Mouse (Mus musculus): ENCODE results near the gene Actr6. TPM values are rescaled to one million over a fixed set of nuclear protein-coding genes. Genes with fewer than 3 reads are reported as not detected.

The Actr6 gene
- polyA plus RNA-seq, 1 experiment from 2014 or later, result 28.2 TPM

DNA sequence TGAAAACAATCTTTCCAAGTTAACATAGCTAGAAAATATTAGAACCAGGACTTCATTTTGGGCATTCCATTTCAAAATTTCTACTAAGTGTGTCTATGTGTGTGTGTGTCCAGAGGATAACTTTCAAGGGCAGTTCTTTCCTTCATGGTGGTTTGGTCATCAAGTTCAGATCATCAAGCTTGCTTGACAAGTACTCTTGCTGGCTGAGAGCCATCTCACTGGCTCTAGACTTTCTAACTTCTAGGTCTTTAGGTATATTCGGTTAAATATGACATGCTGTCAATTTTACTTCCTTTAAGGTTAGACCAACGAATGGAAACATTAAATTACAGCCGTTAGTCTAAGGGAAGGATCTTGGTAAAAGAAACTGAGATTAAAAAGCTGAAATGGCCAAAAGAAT, 12.2 kb upstream of the Actr6 start:
- peak overlapping the region; percentile 69 for H3K4me3 ChIP-seq (ENCODE audit: low read depth, low read length)
- 24% methylated on average over 3 of the region's 3 CpGs for WGBS
- H3K27me3 ChIP-seq (replicated peaks; ENCODE audit: control insufficient read depth, insufficient read depth, low read length), result no peaks in the 10 kb centered on the region
- peaks cover 4% of the 10 kb centered on the region; the same call in 1 of the 2 replicates for H3K4me1 ChIP-seq (ENCODE audit: control insufficient read depth, insufficient read depth, low read length)
- H3K9me3 ChIP-seq (ENCODE audit: control insufficient read depth, low read length), result no peaks in the 10 kb centered on the region
- no peak for DNase-seq (ENCODE audit: low spot score)
- H3K4me2 ChIP-seq (ENCODE audit: low read depth, low read length), result peak overlapping the region; percentile 72
- no peak for ATAC-seq (ENCODE audit: low read depth)
- no peak overlapping the region for H3K9ac ChIP-seq (ENCODE audit: low read depth, low read length)
- no peak overlapping the region for H3K27ac ChIP-seq (replicated peaks; ENCODE audit: low read depth, low read length)
- H3K36me3 ChIP-seq (ENCODE audit: control insufficient read depth, insufficient read depth, low read length), result no peaks in the 10 kb centered on the region

DNA sequence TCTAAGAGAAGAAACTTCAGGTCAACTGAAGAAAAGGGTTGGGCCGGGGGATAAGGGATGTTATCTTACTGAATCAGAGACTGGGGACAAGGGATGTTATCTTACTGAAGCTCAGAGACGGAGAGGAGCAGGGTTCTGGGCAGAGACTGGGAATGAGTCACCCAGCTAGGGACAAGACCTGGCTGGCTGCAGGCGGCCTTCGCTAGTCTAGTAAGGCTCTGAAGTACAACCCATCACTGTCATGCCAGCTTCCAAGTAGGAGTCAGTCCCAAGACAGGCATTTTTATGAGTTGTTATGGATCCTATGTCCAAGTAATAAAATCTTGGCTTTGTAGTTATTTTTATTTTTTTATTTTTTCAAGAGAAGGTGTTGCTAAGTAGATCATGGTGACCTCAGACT, 11.2 kb upstream of the Actr6 start:
- Histone ChIP-seq H3K4me2 (ENCODE audit: low read depth, low read length) (no peak overlapping the region), H3K9ac (ENCODE audit: low read depth, low read length) (no peak overlapping the region), H3K27me3 (replicated peaks; ENCODE audit: control insufficient read depth, insufficient read depth, low read length) (no peaks in the 10 kb centered on the region), H3K4me1 (ENCODE audit: control insufficient read depth, insufficient read depth, low read length) (peaks cover 4% of the 10 kb centered on the region; the same call in 1 of the 2 replicates), H3K27ac (replicated peaks; ENCODE audit: low read depth, low read length) (no peak overlapping the region), H3K9me3 (ENCODE audit: control insufficient read depth, low read length) (no peaks in the 10 kb centered on the region), H3K4me3 (ENCODE audit: low read depth, low read length) (no peak overlapping the region), H3K36me3 (ENCODE audit: control insufficient read depth, insufficient read depth, low read length) (no peaks in the 10 kb centered on the region)
- DNase-seq (ENCODE audit: low spot score) (no peak), ATAC-seq (ENCODE audit: low read depth) (no peak)
- 86% methylated on average over 4 of the region's 4 CpGs for WGBS

DNA sequence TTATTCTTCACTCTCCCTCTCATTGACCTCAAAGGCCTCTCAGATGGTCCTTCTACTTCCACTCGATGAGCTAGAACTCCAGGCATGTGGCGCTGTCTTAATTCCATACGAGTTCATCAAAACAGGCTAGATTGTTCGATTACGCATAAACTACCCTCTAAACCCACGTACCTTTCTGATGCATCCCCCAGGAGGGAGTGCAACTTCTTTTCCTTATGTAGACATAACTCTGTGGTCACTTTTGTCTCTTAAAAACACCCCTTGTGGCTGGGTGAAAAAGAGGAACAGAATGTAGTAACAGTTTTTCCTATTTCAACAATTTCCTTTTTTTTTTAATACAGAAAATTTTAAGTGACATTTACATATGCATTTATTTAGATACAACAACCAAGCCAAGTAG, 8.9 kb upstream of the Actr6 start:
- no peak for ATAC-seq (ENCODE audit: low read depth)
- WGBS, result 84% methylated on average over 6 of the region's 6 CpGs
- DNase-seq (ENCODE audit: low spot score), result no peak

DNA sequence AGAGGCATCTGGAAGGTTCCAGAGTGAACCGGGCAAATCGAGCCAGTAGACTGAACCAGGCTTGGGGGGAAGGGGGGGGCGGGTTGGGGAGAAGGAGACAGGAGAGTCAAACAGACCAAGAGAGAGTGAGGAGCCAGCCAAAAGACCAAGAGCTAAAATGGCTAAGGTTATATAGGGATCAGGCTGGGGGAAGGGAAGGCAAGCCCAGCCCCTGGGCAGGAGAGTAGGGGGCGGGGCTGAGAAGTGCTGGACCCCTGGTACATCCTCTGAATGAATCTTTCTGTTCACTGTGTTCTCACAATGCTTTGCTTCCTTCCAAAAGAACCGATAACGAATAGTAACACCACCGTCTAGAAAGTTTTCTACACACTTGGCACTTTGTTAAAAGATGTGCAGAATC, 7.6 kb upstream of the Actr6 start:
- 56% methylated on average over 7 of the region's 7 CpGs for WGBS
- Histone ChIP-seq H3K36me3 (ENCODE audit: control insufficient read depth, insufficient read depth, low read length) (no peaks in the 10 kb centered on the region), H3K27ac (replicated peaks; ENCODE audit: low read depth, low read length) (no peak overlapping the region), H3K9me3 (ENCODE audit: control insufficient read depth, low read length) (no peaks in the 10 kb centered on the region), H3K27me3 (replicated peaks; ENCODE audit: control insufficient read depth, insufficient read depth, low read length) (no peaks in the 10 kb centered on the region), H3K4me2 (ENCODE audit: low read depth, low read length) (no peak overlapping the region), H3K4me3 (ENCODE audit: low read depth, low read length) (no peak overlapping the region), H3K9ac (ENCODE audit: low read depth, low read length) (no peak overlapping the region), H3K4me1 (ENCODE audit: control insufficient read depth, insufficient read depth, low read length) (no peaks in the 10 kb centered on the region)
- ATAC-seq (ENCODE audit: low read depth), result no peak
- no peak for DNase-seq (ENCODE audit: low spot score)

More for the DNA sequence above, 8.9 kb upstream of the Actr6 start:
- Histone ChIP-seq H3K9me3 (ENCODE audit: control insufficient read depth, low read length) (no peaks in the 10 kb centered on the region), H3K4me2 (ENCODE audit: low read depth, low read length) (no peak overlapping the region), H3K4me1 (ENCODE audit: control insufficient read depth, insufficient read depth, low read length) (no peaks in the 10 kb centered on the region), H3K27me3 (replicated peaks; ENCODE audit: control insufficient read depth, insufficient read depth, low read length) (no peaks in the 10 kb centered on the region), H3K4me3 (ENCODE audit: low read depth, low read length) (no peak overlapping the region), H3K27ac (replicated peaks; ENCODE audit: low read depth, low read length) (no peak overlapping the region), H3K9ac (ENCODE audit: low read depth, low read length) (no peak overlapping the region), H3K36me3 (ENCODE audit: control insufficient read depth, insufficient read depth, low read length) (no peaks in the 10 kb centered on the region)

DNA sequence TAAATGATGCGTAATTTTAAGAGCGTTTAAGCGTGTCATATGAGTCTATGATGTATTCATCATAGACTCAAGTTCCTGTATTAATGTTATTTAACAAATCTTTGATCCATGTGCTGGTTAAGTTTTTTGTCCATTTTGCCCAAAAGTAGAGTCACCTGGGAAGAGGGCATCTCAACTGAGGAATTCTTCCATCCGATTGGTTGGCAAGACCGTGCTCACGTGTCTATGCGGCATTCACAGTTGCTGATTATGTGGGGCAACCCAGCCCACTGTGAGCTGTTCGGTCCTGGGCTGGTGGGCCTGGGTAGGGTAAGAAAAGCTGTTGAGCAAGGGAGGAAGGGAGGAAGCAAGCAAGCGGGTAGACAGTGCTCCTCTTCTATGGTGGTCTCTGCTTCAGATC, 6.3 kb upstream of the Actr6 start:
- Histone ChIP-seq H3K9me3 (ENCODE audit: control insufficient read depth, low read length) (no peaks in the 10 kb centered on the region), H3K9ac (ENCODE audit: low read depth, low read length) (no peak overlapping the region), H3K27me3 (replicated peaks; ENCODE audit: control insufficient read depth, insufficient read depth, low read length) (no peaks in the 10 kb centered on the region), H3K4me2 (ENCODE audit: low read depth, low read length) (no peak overlapping the region), H3K4me3 (ENCODE audit: low read depth, low read length) (no peak overlapping the region), H3K4me1 (ENCODE audit: control insufficient read depth, insufficient read depth, low read length) (no peaks in the 10 kb centered on the region), H3K36me3 (ENCODE audit: control insufficient read depth, insufficient read depth, low read length) (no peaks in the 10 kb centered on the region), H3K27ac (replicated peaks; ENCODE audit: low read depth, low read length) (no peak overlapping the region)
- no peak for DNase-seq (ENCODE audit: low spot score)
- no peak for ATAC-seq (ENCODE audit: low read depth)
- 91% methylated on average over 9 of the region's 9 CpGs for WGBS

DNA sequence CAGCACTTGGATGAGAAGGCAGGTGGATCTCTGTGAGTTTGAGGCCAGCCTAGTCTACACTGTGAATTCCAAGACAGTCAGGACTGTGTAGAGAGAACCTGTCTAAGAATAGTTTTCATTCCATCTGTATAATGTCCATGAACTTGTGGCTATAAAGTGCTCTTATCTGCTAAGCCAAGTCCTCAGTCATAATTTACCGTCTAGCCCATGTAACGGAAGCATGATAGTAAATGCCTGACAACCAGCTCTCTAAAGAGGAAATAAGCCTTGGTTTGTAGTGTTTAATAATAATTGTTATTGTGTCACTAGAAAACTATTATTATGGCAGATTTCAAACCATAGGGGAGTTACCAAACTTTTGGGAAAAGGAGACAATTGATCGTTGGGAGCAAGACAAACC, 5.8 kb upstream of the Actr6 start:
- no peak overlapping the region for H3K4me2 ChIP-seq (ENCODE audit: low read depth, low read length)
- DNase-seq (ENCODE audit: low spot score) (no peak), ATAC-seq (ENCODE audit: low read depth) (no peak)
- H3K27me3 ChIP-seq (replicated peaks; ENCODE audit: control insufficient read depth, insufficient read depth, low read length), result no peaks in the 10 kb centered on the region
- no peak overlapping the region for H3K9ac ChIP-seq (ENCODE audit: low read depth, low read length)
- H3K4me1 ChIP-seq (ENCODE audit: control insufficient read depth, insufficient read depth, low read length), result no peaks in the 10 kb centered on the region
- no peak overlapping the region for H3K27ac ChIP-seq (replicated peaks; ENCODE audit: low read depth, low read length)
- no peaks in the 10 kb centered on the region for H3K9me3 ChIP-seq (ENCODE audit: control insufficient read depth, low read length)
- H3K36me3 ChIP-seq (ENCODE audit: control insufficient read depth, insufficient read depth, low read length), result no peaks in the 10 kb centered on the region
- H3K4me3 ChIP-seq (ENCODE audit: low read depth, low read length), result no peak overlapping the region
- 91% methylated on average over 3 of the region's 3 CpGs for WGBS

DNA sequence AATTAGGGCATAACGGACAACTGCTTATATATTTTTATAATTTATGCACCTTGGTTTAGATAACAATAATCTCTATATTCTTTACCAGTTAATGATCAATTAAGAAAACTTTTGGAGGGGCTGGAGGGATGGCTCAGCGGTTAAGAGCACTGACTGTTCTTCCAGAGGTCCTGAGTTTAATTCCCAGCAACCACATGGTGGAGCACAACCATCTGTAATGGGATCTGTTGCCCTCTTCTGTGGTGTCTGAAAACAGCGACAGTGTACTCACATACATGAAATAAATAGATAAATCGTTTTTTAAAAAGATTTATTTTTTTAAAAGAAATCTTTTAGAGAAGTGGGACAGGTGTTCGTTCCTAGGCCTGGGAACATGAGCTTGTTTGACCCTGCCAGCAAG, 5.0 kb upstream of the Actr6 start:
- H3K27ac ChIP-seq (replicated peaks; ENCODE audit: low read depth, low read length), result no peak overlapping the region
- DNase-seq (ENCODE audit: low spot score) (no peak), ATAC-seq (ENCODE audit: low read depth) (no peak)
- no peaks in the 10 kb centered on the region for H3K9me3 ChIP-seq (ENCODE audit: control insufficient read depth, low read length)
- no peak overlapping the region for H3K4me2 ChIP-seq (ENCODE audit: low read depth, low read length)
- H3K4me3 ChIP-seq (ENCODE audit: low read depth, low read length), result no peak overlapping the region
- H3K36me3 ChIP-seq (ENCODE audit: control insufficient read depth, insufficient read depth, low read length), result no peaks in the 10 kb centered on the region
- no peak overlapping the region for H3K9ac ChIP-seq (ENCODE audit: low read depth, low read length)
- 44% methylated on average over 5 of the region's 5 CpGs for WGBS
- H3K4me1 ChIP-seq (ENCODE audit: control insufficient read depth, insufficient read depth, low read length), result no peaks in the 10 kb centered on the region
- H3K27me3 ChIP-seq (replicated peaks; ENCODE audit: control insufficient read depth, insufficient read depth, low read length), result no peaks in the 10 kb centered on the region

DNA sequence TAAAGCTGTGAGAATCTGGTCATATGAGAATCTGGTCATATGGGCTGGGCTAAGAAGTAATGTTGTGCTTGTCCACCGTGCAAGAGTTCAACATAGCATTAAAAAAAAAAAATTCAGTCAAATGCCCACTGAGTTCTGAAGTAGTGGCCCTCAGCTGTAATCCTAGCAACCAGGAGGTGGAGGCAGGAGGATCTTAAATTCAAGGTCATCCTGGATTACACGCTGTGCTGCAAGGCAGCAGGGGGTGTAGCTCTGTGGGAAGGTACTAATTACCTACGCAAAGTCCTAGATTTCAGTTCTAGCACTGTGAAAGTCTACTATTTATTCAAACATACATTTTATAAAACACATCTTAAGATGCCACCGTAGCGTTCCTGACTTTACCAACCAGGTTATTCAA, 754 bp downstream of the Actr6 start:
- DNase-seq (ENCODE audit: low spot score), result no peak
- H3K27ac ChIP-seq (replicated peaks; ENCODE audit: low read depth, low read length), result peak overlapping the region; percentile 77; the same call in 1 of the 2 replicates
- 14% methylated on average over 5 of the region's 5 CpGs for WGBS

DNA sequence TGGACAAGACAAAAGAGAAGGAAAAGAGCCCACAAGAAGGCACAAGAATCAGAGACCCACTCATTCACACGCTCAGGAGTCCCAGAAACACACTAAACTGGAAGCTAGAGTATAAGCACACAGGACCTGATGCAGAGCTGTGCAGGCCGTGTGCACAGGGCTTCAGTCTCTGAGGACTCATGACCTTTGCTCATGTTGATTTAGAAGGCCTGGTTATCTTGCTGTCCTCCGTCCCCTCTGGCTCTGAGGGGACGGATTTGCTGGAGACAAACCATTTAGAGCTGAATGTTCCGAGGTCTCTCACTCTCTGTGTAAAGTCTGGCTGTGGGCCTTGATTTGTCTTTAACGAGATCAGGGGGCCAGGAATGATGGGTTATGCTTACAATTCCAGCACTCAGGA, 1.7 kb downstream of the Actr6 start:
- Histone ChIP-seq H3K27ac (replicated peaks; ENCODE audit: low read depth, low read length) (no peak overlapping the region), H3K4me1 (ENCODE audit: control insufficient read depth, insufficient read depth, low read length) (0 out of 2 replicates have a peak, but pooled peaks cover 4% of the 10 kb centered on the region), H3K27me3 (replicated peaks; ENCODE audit: control insufficient read depth, insufficient read depth, low read length) (no peaks in the 10 kb centered on the region), H3K4me2 (ENCODE audit: low read depth, low read length) (no peak overlapping the region), H3K4me3 (ENCODE audit: low read depth, low read length) (no peak overlapping the region), H3K9me3 (ENCODE audit: control insufficient read depth, low read length) (no peaks in the 10 kb centered on the region), H3K9ac (ENCODE audit: low read depth, low read length) (no peak overlapping the region), H3K36me3 (ENCODE audit: control insufficient read depth, insufficient read depth, low read length) (peaks cover 19% of the 10 kb centered on the region)
- 80% methylated on average over 6 of the region's 6 CpGs for WGBS
- no peak for DNase-seq (ENCODE audit: low spot score)
- ATAC-seq (ENCODE audit: low read depth), result no peak

More for the DNA sequence above, 754 bp downstream of the Actr6 start:
- H3K4me2 ChIP-seq (ENCODE audit: low read depth, low read length), result peak overlapping the region; percentile 66
- 0 out of 2 replicates have a peak, but pooled peaks cover 4% of the 10 kb centered on the region for H3K4me1 ChIP-seq (ENCODE audit: control insufficient read depth, insufficient read depth, low read length)
- no peaks in the 10 kb centered on the region for H3K9me3 ChIP-seq (ENCODE audit: control insufficient read depth, low read length)
- no peak for ATAC-seq (ENCODE audit: low read depth)
- peaks cover 10% of the 10 kb centered on the region for H3K36me3 ChIP-seq (ENCODE audit: control insufficient read depth, insufficient read depth, low read length)
- peak overlapping the region; percentile 71 for H3K9ac ChIP-seq (ENCODE audit: low read depth, low read length)
- no peaks in the 10 kb centered on the region for H3K27me3 ChIP-seq (replicated peaks; ENCODE audit: control insufficient read depth, insufficient read depth, low read length)
- H3K4me3 ChIP-seq (ENCODE audit: low read depth, low read length), result peak overlapping the region; percentile 78

Data from embryonic facial prominence, embryonic 14.5 days (tissue).